Mouse (Mus musculus) megakaryocyte, embryonic 14.5 days (primary cell): ENCODE measurements around the gene Pard6b.

Experiments
- FLI1 ChIP-seq: IDR thresholded peaks from 2 replicates; pipeline ENCODE4 v1.6.1; 2012; ENCODE audit warnings: low read length, inconsistent platforms, mixed read lengths
- GATA1 ChIP-seq: IDR thresholded peaks from 3 replicates; pipeline ENCODE4 v1.6.1; 2012; ENCODE audit warnings: mixed read lengths, low read length, inconsistent platforms, borderline replicate concordance

GRCm38 (mm10) chr2:168093077-168093476 is 12.3 kb downstream of the Pard6b start:
- no peak for TF ChIP-seq GATA1
- TF ChIP-seq FLI1: no peak
